Mouse (Mus musculus) heart, postnatal 25 days (tissue): ENCODE results near the gene Olfr955. TPM values are rescaled to one million over a fixed set of nuclear protein-coding genes. Genes with fewer than 3 reads are reported as not detected.

Experiments
- DNase-seq: peaks from one replicate; pipeline ENCODE4 v3.0.0; 2022; ENCODE audit warnings: low spot score
- intact Hi-C: fragments of 180-260 bp; cut with DNase I; formaldehyde crosslinking; loops from one replicate; pipeline ENCODE4 v1.15.1; 2025
- total RNA-seq, 2 experiments: library from RNA; stranded (reverse); gene quantifications; 2 replicates each; pipeline ENCODE4 v1.2.3; 2021

Gene Olfr955
- total RNA-seq = not detected

- intact Hi-C loops = loop anchor here (5.0 kb wide), 1 partner anchor 40 kb away; no protein-coding TSS in a partner anchor
- no peak for DNase-seq
Observed at GRCm38 (mm10) chr9:39471844-39472243, at the start of gene Olfr955. TSS of gene Olfr955 (minus strand) at chr9:39471944.

GRCm38 (mm10) chr9:39518595-39518994 is 46.9 kb upstream of the Olfr955 start:
- DNase-seq = no peak
- intact Hi-C loops = no loop called here

- DNase-seq = no peak
- intact Hi-C loops = no loop called here
Observed at GRCm38 (mm10) chr9:39515531-39515930, 43.8 kb upstream of the Olfr955 start, which contains the start of gene Olfr957. TSS of gene Olfr957 (minus strand) at chr9:39515809.

- intact Hi-C loops = loop anchor here (1.0 kb wide), 1 partner anchor 103 kb away; no protein-coding TSS in a partner anchor
- no peak for DNase-seq
Observed at GRCm38 (mm10) chr9:39509412-39509811, 37.7 kb upstream of the Olfr955 start.

GRCm38 (mm10) chr9:39508998-39509397 is 37.3 kb upstream of the Olfr955 start:
- DNase-seq = no peak
- intact Hi-C loops = loop anchor here (1.0 kb wide), 1 partner anchor 103 kb away; no protein-coding TSS in a partner anchor

- intact Hi-C loops = no loop called here
- DNase-seq = no peak
Observed at GRCm38 (mm10) chr9:39493895-39494294, 22.2 kb upstream of the Olfr955 start, which contains the start of gene Olfr44. TSS of gene Olfr44 (minus strand) at chr9:39493995.

- intact Hi-C loops = no loop called here
- DNase-seq = no peak
Observed at GRCm38 (mm10) chr9:39456401-39456800, 15.3 kb downstream of the Olfr955 start, which contains the start of gene Olfr954. TSS of gene Olfr954 (plus strand) at chr9:39456701.

- no peak for DNase-seq
- intact Hi-C loops = no loop called here
Observed at GRCm38 (mm10) chr9:39427048-39427447, 44.7 kb downstream of the Olfr955 start, which contains the start of gene Olfr952. TSS of gene Olfr952 (minus strand) at chr9:39427148.

Other genes with a start within 250 kb of the Olfr955 start
- not detected for gene Olfr1537, start 221.9 kb downstream of the Olfr955 start, total RNA-seq
- not detected for gene Olfr945, start 195.1 kb downstream of the Olfr955 start, total RNA-seq
- gene Olfr948, start 145.9 kb downstream of the Olfr955 start, total RNA-seq = not detected
- gene Olfr951, start 84.5 kb downstream of the Olfr955 start, total RNA-seq = not detected
- gene Olfr952, start 44.8 kb downstream of the Olfr955 start, total RNA-seq = not detected
- not detected for gene Olfr954, start 15.2 kb downstream of the Olfr955 start, total RNA-seq
- gene Olfr44, start 22.1 kb upstream of the Olfr955 start, total RNA-seq = not detected
- not detected for gene Olfr957, start 43.9 kb upstream of the Olfr955 start, total RNA-seq
- gene Olfr958, start 82.1 kb upstream of the Olfr955 start, total RNA-seq = not detected
- gene Olfr959, start 103.6 kb upstream of the Olfr955 start, total RNA-seq = not detected
- under 1 TPM; 0.36 to 0.78 TPM for gene AW551984, start 132.5 kb upstream of the Olfr955 start, total RNA-seq
- not detected for gene Olfr148, start 138.7 kb upstream of the Olfr955 start, total RNA-seq
- gene Olfr960, start 149.4 kb upstream of the Olfr955 start, total RNA-seq = not detected
- not detected for gene Olfr961, start 173.1 kb upstream of the Olfr955 start, total RNA-seq
- not detected for gene Olfr963, start 195.3 kb upstream of the Olfr955 start, total RNA-seq
- gene Olfr149, start 235.2 kb upstream of the Olfr955 start, total RNA-seq = not detected
- not detected for gene Olfr965, start 239.4 kb upstream of the Olfr955 start, total RNA-seq